Mouse (Mus musculus) embryonic facial prominence, embryonic 10.5 days (tissue): Measurements from ENCODE around the gene A530064D06Rik. TPM values are rescaled to one million over a fixed set of nuclear protein-coding genes. Genes with fewer than 3 reads are reported as not detected.

Experiments
- DNase-seq: peaks from one replicate; pipeline ENCODE4 v3.0.0-alpha.2; 2017; ENCODE audit warnings: low spot score
- H3K27ac ChIP-seq: fragments of 300-500 bp; sonication (generic); replicated peaks from 2 replicates; pipeline ENCODE4 v1.5.1; 2016; ENCODE audit warnings: mild to moderate bottlenecking
- H3K27me3 ChIP-seq: fragments of 300-500 bp; sonication (generic); replicated peaks from 2 replicates; pipeline ENCODE4 v1.6.1; 2016; ENCODE audit warnings: low read depth, mild to moderate bottlenecking; ENCODE audit not compliant: poor library complexity, severe bottlenecking
- H3K36me3 ChIP-seq: fragments of 300-500 bp; sonication (generic); replicated peaks from 2 replicates; pipeline ENCODE4 v1.6.1; 2016; ENCODE audit warnings: mild to moderate bottlenecking, moderate library complexity
- H3K4me1 ChIP-seq: fragments of 300-500 bp; sonication (generic); 2 replicates; pipeline ENCODE4 v1.6.1; 2016
- H3K4me3 ChIP-seq: fragments of 300-500 bp; sonication (generic); 2 replicates; pipeline ENCODE4 v1.5.1; 2016; ENCODE audit warnings: mild to moderate bottlenecking, moderate library complexity
- H3K9me3 ChIP-seq: fragments of 300-500 bp; sonication (generic); 2 replicates; pipeline ENCODE4 v1.6.1; 2016; ENCODE audit warnings: mild to moderate bottlenecking
- WGBS: fragments of 180-500 bp; shearing (Covaris S2); methylation state at CpG from one replicate; pipeline ENCODE4 v1.1.7; 2016; 5-methylcytosine and 5-hydroxymethylcytosine counted together
- polyA plus RNA-seq: library from polyadenylated mRNA; unstranded; fragments of >200 nt; fragmentation: Nextera tagmentation; extraction: Ambion mirVana; gene quantifications from 2 replicates; pipeline ENCODE4 v1.2.1, GENCODE M21; 2016

A530064D06Rik gene
- polyA plus RNA-seq, 1 experiment from 2014 or later: not detected

- H3K36me3 ChIP-seq: no peaks in the 10 kb centered on the region
- H3K27ac ChIP-seq: 0 out of 2 replicates have a peak overlapping the region, but pooled peaks have one; percentile 44
- H3K4me1 ChIP-seq: peaks cover 5% of the 10 kb centered on the region
- peaks cover 7% of the 10 kb centered on the region; the same call in 1 of the 2 replicates for H3K9me3 ChIP-seq
- no peaks in the 10 kb centered on the region for H3K27me3 ChIP-seq
- H3K4me3 ChIP-seq: no peak overlapping the region
- DNase-seq: peak; percentile 61
- WGBS: 54% methylated on average over 8 of the region's 8 CpGs
Observed at GRCm38 (mm10) chr17:48110547-48111287, 56.4 kb downstream of the A530064D06Rik start.

- Histone ChIP-seq H3K27ac (no peak overlapping the region), H3K4me3 (no peak overlapping the region), H3K27me3 (no peaks in the 10 kb centered on the region), H3K4me1 (peaks cover 5% of the 10 kb centered on the region), H3K9me3 (peaks cover 2% of the 10 kb centered on the region; the same call in 1 of the 2 replicates), H3K36me3 (no peaks in the 10 kb centered on the region)
- DNase-seq: no peak
- WGBS: 85% methylated on average over 3 of the region's 3 CpGs
Observed at GRCm38 (mm10) chr17:48108520-48108919, 58.6 kb downstream of the A530064D06Rik start.

- Histone ChIP-seq H3K36me3 (no peaks in the 10 kb centered on the region), H3K27ac (no peak overlapping the region), H3K4me1 (peaks cover 5% of the 10 kb centered on the region), H3K27me3 (no peaks in the 10 kb centered on the region), H3K4me3 (no peak overlapping the region), H3K9me3 (no peaks in the 10 kb centered on the region)
- no peak for DNase-seq
- 54% methylated on average over 6 of the region's 6 CpGs for WGBS
Observed at GRCm38 (mm10) chr17:48107862-48108261, 59.2 kb downstream of the A530064D06Rik start.

GRCm38 (mm10) chr17:48107333-48107732 lies 59.7 kb downstream of the A530064D06Rik start:
- no peak overlapping the region for H3K27ac ChIP-seq
- no peaks in the 10 kb centered on the region for H3K36me3 ChIP-seq
- no peaks in the 10 kb centered on the region for H3K9me3 ChIP-seq
- 58% methylated on average over 4 of the region's 4 CpGs for WGBS
- DNase-seq: no peak
- H3K4me1 ChIP-seq: peaks cover 5% of the 10 kb centered on the region
- no peaks in the 10 kb centered on the region for H3K27me3 ChIP-seq
- no peak overlapping the region for H3K4me3 ChIP-seq

- no peaks in the 10 kb centered on the region for H3K36me3 ChIP-seq
- peak; percentile 93 for DNase-seq
- peaks cover 53% of the 10 kb centered on the region for H3K4me1 ChIP-seq
- H3K4me3 ChIP-seq: peak overlapping the region; percentile 48
- H3K27ac ChIP-seq: peak overlapping the region; percentile 61
- peaks cover 47% of the 10 kb centered on the region for H3K27me3 ChIP-seq
- 12% methylated on average over 21 of the region's 21 CpGs for WGBS
- H3K9me3 ChIP-seq: no peaks in the 10 kb centered on the region
Observed at GRCm38 (mm10) chr17:48100441-48101417, 66.3 kb downstream of the A530064D06Rik start.

DNA sequence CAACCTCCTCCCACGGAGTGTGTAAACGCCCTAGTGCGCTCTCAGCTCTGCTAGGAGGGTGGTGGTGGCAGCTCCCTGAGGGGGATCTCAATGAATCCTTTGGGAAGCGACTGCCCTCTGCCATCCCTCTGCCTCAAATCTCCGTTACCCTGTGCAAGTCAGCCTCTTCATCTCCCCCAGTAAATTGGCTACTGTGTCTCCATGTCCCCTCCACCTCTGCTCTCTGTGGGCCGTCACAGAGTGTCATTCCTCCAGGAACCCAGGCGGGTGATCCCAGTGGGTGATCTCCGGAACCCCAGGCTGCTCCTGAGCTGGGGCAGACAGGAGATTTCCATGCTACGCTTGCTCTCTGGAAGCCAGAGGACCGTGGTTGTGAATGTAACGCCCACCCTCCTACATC lies 67.8 kb downstream of the A530064D06Rik start:
- DNase-seq: peak; percentile 25
- H3K4me3 ChIP-seq: peak overlapping the region; percentile 55
- H3K27ac ChIP-seq: peak overlapping the region; percentile 85
- H3K9me3 ChIP-seq: no peaks in the 10 kb centered on the region
- no peaks in the 10 kb centered on the region for H3K36me3 ChIP-seq
- H3K4me1 ChIP-seq: peaks cover 67% of the 10 kb centered on the region
- peaks cover 62% of the 10 kb centered on the region for H3K27me3 ChIP-seq
- WGBS: 12% methylated on average over 11 of the region's 11 CpGs

Other genes with a start within 250 kb of the A530064D06Rik start
- gene Foxp4, start 242.6 kb downstream of the A530064D06Rik start, polyA plus RNA-seq: 26.9 and 28.1 TPM in 2 replicates
- gene 1700122O11Rik, start 129.0 kb downstream of the A530064D06Rik start, polyA plus RNA-seq: not detected in 2 replicates
- not detected in 2 replicates for gene 1700067P10Rik, start 78.0 kb downstream of the A530064D06Rik start, polyA plus RNA-seq
- not detected in 2 replicates for gene 9830107B12Rik, start 21.0 kb downstream of the A530064D06Rik start, polyA plus RNA-seq
- gene Trem1, start 65.5 kb upstream of the A530064D06Rik start, polyA plus RNA-seq: not detected in 2 replicates
- not detected in 2 replicates for gene Trem3, start 80.5 kb upstream of the A530064D06Rik start, polyA plus RNA-seq
- 0.11 and 0.16 TPM in 2 replicates for gene Treml4, start 97.0 kb upstream of the A530064D06Rik start, polyA plus RNA-seq
- gene Treml2, start 132.2 kb upstream of the A530064D06Rik start, polyA plus RNA-seq: 0.28 and 0.40 TPM in 2 replicates
- gene B430306N03Rik, start 148.9 kb upstream of the A530064D06Rik start, polyA plus RNA-seq: not detected in 2 replicates
- gene Trem2, start 179.1 kb upstream of the A530064D06Rik start, polyA plus RNA-seq: 0.59 and 2.5 TPM in 2 replicates
- 1.0 and 2.2 TPM in 2 replicates for gene Treml1, start 192.6 kb upstream of the A530064D06Rik start, polyA plus RNA-seq
- 25.4 and 26.6 TPM in 2 replicates for gene Nfya, start 242.6 kb upstream of the A530064D06Rik start, polyA plus RNA-seq
- 87.8 and 89.5 TPM in 2 replicates for gene Oard1, start 242.7 kb upstream of the A530064D06Rik start, polyA plus RNA-seq